22 mouse cellular contexts compared by ENCODE assay signal in genomic region chr14:54354406-54354805, GRCm38 (mm10). TPM values are rescaled to one million over a fixed set of nuclear protein-coding genes. Genes with fewer than 3 reads are reported as not detected.
A peak's percentile ranks its signal among the peaks of the same experiment; 100 is the strongest.
DNase-seq lines count a peak whose midpoint lies in the region; ATAC-seq and TF ChIP-seq lines count a peak whose summit lies in the region.
"Had no signal": no experiment of that assay in that cellular context is flagged by ENCODE, and none has a peak within 500 bp of the region (broad histone marks: within the 10 kb centered on the region; RNA-seq: fewer than 3 reads in every experiment).

No protein-coding gene starts in this region.

- ATAC-seq in kidney, postnatal 0 days (replicated peaks; ENCODE audit: low FRiP score, low read depth) = no peak
- no peak for ATAC-seq in monocyte, adult 5-6 weeks (replicated peaks; ENCODE audit: insufficient number of reproducible peaks, low FRiP score, low TSS enrichment, poor library complexity, severe bottlenecking)
- ATAC-seq: forebrain, postnatal 0 days had no signal

- no peak for TF ChIP-seq POLR2A in spleen, adult 2 months (IDR thresholded peaks at IDR 0.05; ENCODE audit: low read depth, low read length)

- WGBS in kidney, postnatal 0 days = 41% methylated on average over 1 of the region's 1 CpGs
- WGBS in spleen, adult 2 months = 55% methylated on average over 1 of the region's 1 CpGs

- no peaks in the 10 kb centered on the region for H3K4me1 ChIP-seq in kidney, postnatal 0 days (replicated peaks; ENCODE audit: insufficient read depth, low read length)
- H3K4me1 ChIP-seq in spleen, adult 2 months (ENCODE audit: control insufficient read depth, insufficient read depth, insufficient read length) = peaks cover 4% of the 10 kb centered on the region; the same call in 1 of the 2 replicates
- H3K4me1 ChIP-seq: embryonic facial prominence, embryonic 13.5 days; heart, embryonic 15.5 days; limb, embryonic 10.5 days; liver, embryonic 13.5 days had no signal

- TF ChIP-seq CTCF in kidney, postnatal 0 days (IDR thresholded peaks at IDR 0.05; ENCODE audit: low read depth) = peak; percentile 26; the same call in 1 of the 2 replicates
- TF ChIP-seq CTCF in spleen, adult 2 months (IDR thresholded peaks at IDR 0.05; ENCODE audit: extremely low read depth, insufficient read depth, insufficient read length, insufficient replicate concordance) = 0 out of 2 replicates have a peak, but pooled peaks have one; percentile 4

- DNase-seq in kidney, postnatal 0 days (ENCODE audit: low spot score) = no peak
- DNase-seq in kidney, postnatal 10 days = no peak
- DNase-seq in spleen, adult 2 months (ENCODE audit: low read depth in 1 of 2, low spot score in 2 of 2) = no peak
- DNase-seq in spleen, postnatal 36 days (ENCODE audit: low spot score in 2 of 2) = no peak
- peak; percentile 29 for DNase-seq in ZHBTc4 (ENCODE audit: low read depth, low spot score)
- no peak for DNase-seq in right cerebral cortex, postnatal 10 days (ENCODE audit: low spot score in 2 of 2)
- DNase-seq: adrenal gland, postnatal 36 days; cerebellum, adult 9-11 months; forebrain, postnatal 0 days; gastrocnemius, postnatal 10 days; heart, adult 2 months; kidney, adult 11 months; kidney, postnatal 14 days; liver, embryonic 13.5 days; midbrain, embryonic 14.5 days; thymus, adult 18-20 months had no signal

- no peaks in the 10 kb centered on the region for H3K27me3 ChIP-seq in kidney, postnatal 0 days (ENCODE audit: insufficient read depth, low read length)
- no peaks in the 10 kb centered on the region for H3K27me3 ChIP-seq in spleen, adult 2 months (ENCODE audit: control insufficient read depth, insufficient read depth, low read length)
- H3K27me3 ChIP-seq: embryonic facial prominence, embryonic 13.5 days; heart, embryonic 15.5 days; liver, embryonic 13.5 days had no signal

- H3K4me2 ChIP-seq in kidney, postnatal 0 days (ENCODE audit: low read length) = no peak overlapping the region
- H3K4me2 ChIP-seq: embryonic facial prominence, embryonic 13.5 days; heart, embryonic 15.5 days; liver, embryonic 13.5 days had no signal

- no peak overlapping the region for H3K9ac ChIP-seq in kidney, postnatal 0 days (ENCODE audit: low read depth, low read length)
- H3K9ac ChIP-seq: embryonic facial prominence, embryonic 13.5 days; forebrain, postnatal 0 days; heart, embryonic 15.5 days; liver, embryonic 13.5 days had no signal

- H3K36me3 ChIP-seq in kidney, postnatal 0 days (ENCODE audit: insufficient read depth, low read length) = no peaks in the 10 kb centered on the region
- no peaks in the 10 kb centered on the region for H3K36me3 ChIP-seq in spleen, adult 2 months (ENCODE audit: control insufficient read depth, insufficient read depth, low read length)
- H3K36me3 ChIP-seq: embryonic facial prominence, embryonic 13.5 days; heart, embryonic 15.5 days; limb, embryonic 10.5 days; liver, embryonic 13.5 days had no signal

- H3K4me3 ChIP-seq in kidney, postnatal 0 days (replicated peaks; ENCODE audit: low read depth, low read length) = no peak overlapping the region
- no peak overlapping the region for H3K4me3 ChIP-seq in spleen, adult 2 months (ENCODE audit: extremely low read depth, insufficient read depth, insufficient read length)
- H3K4me3 ChIP-seq: embryonic facial prominence, embryonic 13.5 days; heart, adult 2 months; heart, embryonic 15.5 days; left cerebral cortex, adult 2 months; limb, embryonic 10.5 days; liver, embryonic 13.5 days had no signal

- H3K9me3 ChIP-seq in kidney, postnatal 0 days (replicated peaks; ENCODE audit: low read length) = no peaks in the 10 kb centered on the region
- H3K9me3 ChIP-seq: heart, embryonic 15.5 days; limb, embryonic 10.5 days had no signal

- H3K27ac ChIP-seq in kidney, postnatal 0 days = no peak overlapping the region
- H3K27ac ChIP-seq in spleen, adult 2 months (ENCODE audit: insufficient read depth, low read length) = no peak overlapping the region
- H3K27ac ChIP-seq: embryonic facial prominence, embryonic 13.5 days; heart, adult 2 months; heart, embryonic 15.5 days; left cerebral cortex, adult 2 months; limb, embryonic 10.5 days; liver, embryonic 13.5 days; macrophage had no signal

RNA-seq across cellular contexts. Expression of gene Oxa1l, which starts 6.2 kb away (rescaled TPM):
- 57.6 and 66.5 TPM in 2 replicates for polyA plus RNA-seq in kidney, postnatal 0 days (2015; fragmentation: Nextera tagmentation; extraction: Ambion mirVana)
- polyA plus RNA-seq in spleen, adult 2 months (2012; rRNA removed) = 92.7 and 117 TPM in 2 replicates
- 24.6 to 34.7 TPM (median 29.1 TPM) in 3 replicates for total RNA-seq in monocyte, adult 5-6 weeks (2017)
